Mouse (Mus musculus) bone marrow macrophage, adult 2 months (primary cell): ENCODE measurements around the gene Ahdc1.

Source experiments
- CTCF ChIP-seq: IDR thresholded peaks from 2 replicates; pipeline ENCODE4 v1.5.1; 2012; ENCODE audit warnings: low read depth, mild to moderate bottlenecking, low read length, moderate library complexity
- POLR2A ChIP-seq: IDR thresholded peaks from 2 replicates; pipeline ENCODE4 v1.6.1; 2012; ENCODE audit warnings: mild to moderate bottlenecking, low read depth, low read length, borderline replicate concordance

- no peak for TF ChIP-seq POLR2A
- TF ChIP-seq CTCF, result no peak
Observed at GRCm38 (mm10) chr4:133051550-133051865, 40.4 kb downstream of the Ahdc1 start.
